Mouse (Mus musculus): Measurements from ENCODE around the gene Ugt1a1.

- TF ChIP-seq MAX (IDR thresholded peaks at IDR 0.05) (no peak), CTCF (IDR thresholded peaks at IDR 0.05; ENCODE audit: control insufficient read depth, insufficient read depth, insufficient read length) (no peak), CEBPB (IDR thresholded peaks at IDR 0.05; ENCODE audit: low read depth) (no peak), USF1 (IDR thresholded peaks at IDR 0.05; ENCODE audit: low read depth) (no peak)
Observed at GRCm38 (mm10) chr1:88229986-88230385, 18.2 kb downstream of the Ugt1a1 start.
